Mouse (Mus musculus): ENCODE measurements at regions not wholly inside any gene's neighbourhood (a gene's known extent, or its start where the extent isn't known, plus 50 kb on each side); places are given as distances from the start of the nearest gene placed in this dataset.

DNA sequence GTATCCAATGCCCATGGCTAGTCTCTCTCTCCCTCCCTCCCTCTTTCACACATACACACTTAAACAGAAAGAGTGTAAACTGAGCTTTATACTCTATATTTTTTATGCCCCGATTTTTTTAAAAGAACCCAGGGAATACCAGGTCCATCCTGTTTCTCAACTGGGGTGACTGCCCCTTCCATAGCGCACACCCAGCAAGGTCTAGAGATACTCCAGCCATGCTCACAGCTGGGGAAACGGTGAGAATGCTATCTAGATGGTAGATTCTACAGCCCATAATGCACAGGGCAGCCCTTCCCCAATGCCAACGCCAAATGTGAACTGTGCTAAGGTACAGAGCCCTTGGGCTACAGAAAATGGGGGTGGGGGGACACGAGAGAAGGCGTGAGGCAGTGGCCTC is 51.2 kb upstream of the Tln2 start:
- no peak for DNase-seq

- no peak for DNase-seq
Measured at GRCm38 (mm10) chr9:67611676-67612075, 52.2 kb upstream of the Tln2 start.

- DNase-seq: no peak
Measured at GRCm38 (mm10) chr9:67612101-67612500, 52.6 kb upstream of the Tln2 start.

- no peak for DNase-seq
Measured at GRCm38 (mm10) chr9:67614068-67614727, 54.7 kb upstream of the Tln2 start.

GRCm38 (mm10) chr9:67616207-67616606 is 56.7 kb upstream of the Tln2 start:
- no peak for DNase-seq

DNA sequence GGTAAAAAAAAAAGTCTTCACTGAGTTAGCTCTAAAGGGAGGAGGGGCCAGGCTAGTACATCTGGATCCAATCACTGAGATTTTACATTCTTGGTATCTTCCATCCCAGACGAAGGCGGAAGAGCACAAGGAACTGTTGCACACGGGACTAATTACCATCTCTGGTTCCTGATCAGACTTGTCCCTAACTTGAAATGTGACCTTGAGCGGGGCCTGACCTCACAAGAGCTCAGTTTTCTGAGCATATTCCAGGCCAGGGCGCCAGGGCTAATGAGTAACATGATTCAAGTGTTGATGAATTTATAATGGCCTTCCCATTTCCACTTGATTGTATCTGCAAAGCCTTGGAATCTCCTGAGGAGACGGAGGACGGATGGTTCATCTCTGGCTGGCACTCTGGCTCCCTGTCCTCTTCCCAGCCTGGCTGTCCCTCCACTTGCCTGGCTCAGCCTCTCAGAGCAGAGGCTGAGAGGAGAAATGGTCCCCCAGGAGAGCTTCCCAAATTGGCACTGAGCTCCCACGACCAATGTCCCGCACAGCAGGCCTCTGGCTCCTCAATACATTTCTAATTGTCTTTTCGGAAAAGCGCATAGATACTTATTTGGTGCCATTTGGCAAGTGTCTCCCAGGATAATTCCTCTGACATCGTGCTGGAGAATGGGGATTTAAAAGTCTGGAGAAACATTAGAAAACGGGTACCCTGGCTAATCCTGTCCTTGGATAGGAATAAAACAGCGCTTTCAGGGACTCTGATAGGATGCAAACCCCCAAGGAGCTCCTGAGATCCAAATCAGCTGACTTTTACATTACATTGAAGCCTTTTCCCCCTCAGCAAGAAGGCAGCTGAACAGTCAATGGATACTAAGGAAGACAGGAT is 58.1 kb upstream of the Tln2 start:
- DNase-seq: peak; percentile 73

DNA sequence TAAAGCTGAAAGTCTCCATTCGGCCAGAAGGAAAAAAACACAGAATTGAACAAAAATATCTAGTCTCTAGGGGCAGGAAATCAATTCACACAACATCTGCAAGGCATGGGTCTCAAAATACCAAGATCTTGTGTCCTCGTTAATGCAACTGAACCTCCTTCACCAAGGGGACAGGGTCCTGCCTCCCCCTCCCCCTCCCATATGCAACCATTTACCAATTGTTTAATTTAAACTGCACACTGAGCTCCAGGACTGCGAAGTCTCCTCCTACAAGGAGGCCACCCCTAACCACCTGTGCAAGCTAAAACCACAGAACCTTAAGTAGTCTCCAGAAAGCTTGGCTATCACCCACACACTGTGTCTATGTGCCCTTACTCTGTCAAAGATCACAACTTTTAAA is 61.4 kb upstream of the Tln2 start:
- DNase-seq: no peak

- DNase-seq: no peak
Measured at GRCm38 (mm10) chr9:67627196-67627595, 67.7 kb upstream of the Tln2 start.

GRCm38 (mm10) chr9:67629624-67630023 is 70.1 kb upstream of the Tln2 start:
- DNase-seq: no peak

DNA sequence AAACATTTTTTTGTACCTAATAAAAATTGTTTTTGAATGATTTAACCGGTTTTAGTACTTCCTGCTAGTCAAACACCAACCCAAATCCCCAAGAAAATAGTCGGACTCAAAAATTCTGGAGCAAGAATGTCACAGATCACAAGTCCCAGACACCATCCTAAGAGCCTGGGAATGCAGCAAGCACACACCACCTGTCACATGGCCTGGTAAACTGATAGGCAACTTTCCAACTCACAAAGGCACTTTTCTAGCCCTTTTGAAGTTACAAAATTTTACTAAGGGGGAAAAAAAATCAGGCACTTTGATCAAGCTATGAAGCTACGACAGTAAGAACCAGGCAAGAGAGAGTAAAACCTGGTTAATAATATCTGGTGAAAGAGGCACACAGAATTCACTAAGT is 70.7 kb upstream of the Tln2 start:
- DNase-seq: no peak

- DNase-seq: peak; percentile 11
Measured at GRCm38 (mm10) chr9:67631741-67632243, 72.3 kb upstream of the Tln2 start.

- peak; percentile 54 for DNase-seq
Measured at GRCm38 (mm10) chr9:67632521-67633025, 73.1 kb upstream of the Tln2 start.

- DNase-seq: peak; percentile 74
Measured at GRCm38 (mm10) chr9:67633026-67633741, 73.7 kb upstream of the Tln2 start.

- peak; percentile 79 for DNase-seq
Measured at GRCm38 (mm10) chr9:67633761-67634441, 74.4 kb upstream of the Tln2 start.

GRCm38 (mm10) chr9:67646820-67647219 is 87.3 kb upstream of the Tln2 start:
- DNase-seq: no peak

DNA sequence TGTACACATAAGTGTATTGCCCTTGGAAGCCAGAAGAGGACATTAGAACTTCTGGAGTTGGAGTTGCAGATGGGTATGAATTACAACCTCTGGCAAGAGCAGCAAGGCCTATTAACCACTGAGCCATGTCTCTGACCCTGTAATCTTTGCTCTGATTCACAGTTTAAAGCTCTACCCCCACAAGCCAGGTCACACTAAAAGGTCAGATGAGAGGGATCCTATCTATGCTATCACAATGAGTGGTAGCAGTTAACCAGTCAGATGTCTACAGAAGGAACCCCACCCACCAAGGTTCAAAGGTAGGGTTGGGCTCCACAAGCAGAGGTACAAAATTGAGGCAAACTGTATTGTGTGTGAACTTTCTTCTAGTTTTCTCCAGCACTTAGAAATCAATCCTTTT is 94.5 kb upstream of the C2cd4b start:
- DNase-seq: no peak

- no peak for DNase-seq
Measured at GRCm38 (mm10) chr9:67670261-67671020, 88.8 kb upstream of the C2cd4b start.

GRCm38 (mm10) chr9:67676906-67677305 is 82.3 kb upstream of the C2cd4b start:
- DNase-seq: no peak

DNA sequence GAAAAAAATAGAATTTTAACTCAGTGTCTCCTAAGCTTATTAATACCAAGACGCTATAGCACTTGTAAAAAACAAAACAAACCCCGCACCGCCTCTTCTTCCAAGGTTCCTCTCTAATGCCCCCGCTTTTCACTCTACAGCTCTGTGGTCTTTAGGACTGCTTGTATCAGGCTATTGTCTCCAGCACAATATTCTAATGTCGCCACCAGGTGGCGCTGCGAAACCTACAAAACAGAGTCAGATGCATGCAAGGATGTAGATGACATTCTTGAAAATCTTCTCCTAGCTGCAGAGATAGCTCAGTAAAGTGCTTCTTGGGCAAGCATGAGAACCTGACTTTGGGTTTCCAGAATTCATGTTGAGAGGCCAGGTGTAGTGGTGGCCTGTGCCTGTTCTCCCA is 75.9 kb upstream of the C2cd4b start:
- peak; percentile 57 for DNase-seq

- no peak for DNase-seq
Measured at GRCm38 (mm10) chr9:67692396-67692795, 66.8 kb upstream of the C2cd4b start.

GRCm38 (mm10) chr9:67693716-67694115 is 65.5 kb upstream of the C2cd4b start:
- DNase-seq: peak; percentile 10

GRCm38 (mm10) chr9:67698796-67699195 is 60.4 kb upstream of the C2cd4b start:
- no peak for DNase-seq
